Mouse (Mus musculus) kidney, postnatal 10 days (tissue): ENCODE results near the gene Tmem189.
A peak's percentile ranks its signal among the peaks of the same experiment; 100 is the strongest.

Experiments used
- DNase-seq: peaks from one replicate; pipeline ENCODE4 v3.0.0; 2021; ENCODE audit warnings: mixed read lengths

Tmem189 gene

DNA sequence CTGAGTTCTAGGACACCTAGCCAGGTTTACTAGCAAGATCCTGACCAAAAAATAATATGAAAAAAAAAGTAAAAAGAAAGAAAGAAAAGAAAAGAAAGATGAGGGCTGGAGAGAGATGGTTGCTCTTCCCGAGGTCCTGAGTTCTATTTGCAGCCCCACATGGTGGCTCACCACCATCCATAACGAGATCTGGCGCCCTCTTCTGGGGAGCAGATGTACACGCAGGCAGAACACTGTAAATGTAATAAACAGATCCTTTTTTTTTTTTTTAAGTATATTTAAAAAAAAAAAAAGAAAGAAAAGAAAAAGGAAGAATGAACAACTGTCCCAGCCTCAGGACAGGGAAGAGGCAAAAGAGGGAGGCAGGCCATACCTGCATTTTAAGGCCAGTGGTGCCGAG lies 11.0 kb downstream of the Tmem189 start:
- DNase-seq = no peak

DNA sequence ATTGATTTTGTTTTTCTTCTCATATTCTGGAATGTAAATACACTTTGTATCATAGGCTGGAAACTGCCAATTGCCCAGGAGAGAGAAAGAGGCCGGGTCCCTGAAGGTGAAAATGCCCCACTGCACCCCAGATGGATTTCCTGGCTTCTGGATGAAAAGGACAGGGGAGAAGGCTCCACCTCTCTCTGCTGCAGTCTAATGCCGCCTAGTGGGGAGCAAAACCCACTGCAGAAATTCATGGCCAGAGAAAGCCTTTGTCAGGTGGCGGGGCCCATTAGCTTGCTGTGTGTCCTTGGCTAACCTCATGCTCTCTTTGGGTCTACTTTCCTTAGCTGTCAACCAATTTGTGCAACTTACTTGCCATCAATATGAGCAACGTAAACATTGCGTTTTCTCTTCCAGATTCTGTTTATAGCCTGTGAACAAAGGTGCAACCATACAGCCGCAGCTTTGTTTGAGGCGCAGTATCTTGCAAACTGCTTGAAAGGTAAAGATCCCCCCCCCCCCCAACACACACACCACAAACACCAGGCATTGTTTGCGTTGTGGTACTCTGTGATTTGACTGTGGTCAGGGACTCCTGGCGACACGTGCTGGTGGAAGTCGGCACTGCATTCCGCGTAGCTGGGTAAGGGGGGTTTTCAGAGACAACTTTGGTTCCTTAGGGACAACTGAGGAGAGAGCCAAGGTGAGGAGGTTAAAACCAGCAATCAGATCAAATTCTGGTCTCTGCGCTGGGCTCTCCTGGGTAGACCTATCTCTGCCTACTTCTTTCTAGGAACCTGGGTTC lies 14.3 kb downstream of the Tmem189 start:
- peak; percentile 62 for DNase-seq

DNA sequence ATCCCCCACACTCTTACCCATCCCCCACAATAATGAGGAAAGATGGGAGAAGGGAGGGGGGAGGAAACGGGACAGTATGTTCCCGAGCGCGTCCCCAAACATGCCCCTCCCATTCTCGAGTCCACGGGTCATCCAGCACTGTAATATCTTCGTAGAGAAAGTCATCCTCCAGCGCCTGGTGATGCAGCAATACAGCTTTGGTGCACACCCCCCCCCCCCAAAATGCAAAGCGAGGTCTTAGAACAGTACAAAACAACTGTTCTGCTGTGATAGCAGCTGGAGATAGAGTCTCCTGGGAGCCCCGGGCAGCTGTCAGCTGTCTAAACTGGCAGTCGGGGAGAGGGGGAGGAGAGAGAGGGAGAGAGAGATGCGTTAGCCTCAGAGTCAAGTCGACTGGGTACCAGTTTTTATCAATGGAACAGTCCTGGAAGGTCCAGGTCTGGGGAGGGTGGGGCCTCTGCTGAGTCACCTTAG lies 17.4 kb downstream of the Tmem189 start:
- DNase-seq = peak; percentile 72

DNA sequence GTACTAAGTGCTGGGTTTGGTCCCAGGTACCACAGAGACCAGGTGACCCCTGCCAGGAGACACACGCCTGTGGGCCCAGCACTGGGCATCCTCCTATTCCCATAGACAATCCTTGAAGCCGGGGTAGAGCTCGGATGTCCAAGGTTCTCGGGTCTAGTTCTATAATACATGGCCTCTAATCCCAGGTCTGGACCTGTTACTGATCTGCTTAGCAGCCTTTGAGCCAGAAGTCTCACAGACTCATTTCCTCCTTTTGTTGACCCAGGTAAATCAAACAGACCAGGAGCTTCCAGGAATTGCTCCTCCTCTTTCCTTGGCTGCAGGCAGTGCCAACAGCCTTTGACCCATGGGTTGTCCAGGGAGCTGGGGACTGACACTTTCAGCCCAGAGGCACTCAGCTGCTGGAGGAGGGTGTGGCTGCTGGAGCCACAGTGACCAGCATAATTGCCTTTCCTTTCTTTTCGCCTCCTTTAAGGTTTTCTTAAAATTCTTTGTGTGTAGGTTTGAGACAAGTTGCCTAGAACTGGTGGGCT lies 18.5 kb downstream of the Tmem189 start:
- DNase-seq = peak; percentile 50

DNA sequence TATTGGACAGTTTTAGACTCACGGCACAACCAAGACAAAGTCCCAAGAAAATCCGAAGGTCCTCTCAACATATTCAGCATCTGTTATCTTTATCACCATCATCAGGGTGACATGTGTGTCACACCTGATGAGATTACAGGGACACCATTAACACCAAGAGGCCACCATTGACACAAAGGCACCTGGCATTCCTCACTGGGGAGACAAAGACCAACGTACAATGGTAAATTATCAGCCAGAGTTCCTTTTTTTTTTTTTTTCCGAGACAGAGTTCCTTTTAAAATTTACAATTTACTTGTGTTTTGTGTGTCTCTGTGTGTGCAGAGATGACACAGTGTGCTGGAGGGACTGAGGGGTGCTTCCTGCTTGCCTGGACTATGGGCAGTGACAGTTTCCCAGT lies 20.2 kb downstream of the Tmem189 start:
- DNase-seq = no peak

DNA sequence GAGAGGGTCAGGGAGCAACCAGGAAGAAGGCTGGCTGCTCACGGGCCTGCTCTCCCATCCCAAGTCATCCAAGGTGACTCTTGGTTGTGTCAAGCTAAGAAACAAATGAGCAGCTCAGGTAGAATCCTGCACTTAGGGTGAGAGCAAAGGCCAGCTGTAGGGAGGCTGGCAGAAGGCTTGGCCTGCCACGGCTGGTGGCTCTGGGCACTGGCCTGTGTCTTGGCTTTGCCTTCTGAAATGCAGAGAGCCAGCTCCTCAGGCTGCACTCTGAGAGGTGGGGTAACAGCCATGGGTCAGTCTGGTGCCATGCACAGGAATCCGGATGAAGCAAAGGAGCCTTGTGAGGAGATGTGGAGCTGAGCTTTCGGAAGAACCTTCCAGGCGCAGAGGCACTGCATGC lies 21.2 kb downstream of the Tmem189 start:
- no peak for DNase-seq

DNA sequence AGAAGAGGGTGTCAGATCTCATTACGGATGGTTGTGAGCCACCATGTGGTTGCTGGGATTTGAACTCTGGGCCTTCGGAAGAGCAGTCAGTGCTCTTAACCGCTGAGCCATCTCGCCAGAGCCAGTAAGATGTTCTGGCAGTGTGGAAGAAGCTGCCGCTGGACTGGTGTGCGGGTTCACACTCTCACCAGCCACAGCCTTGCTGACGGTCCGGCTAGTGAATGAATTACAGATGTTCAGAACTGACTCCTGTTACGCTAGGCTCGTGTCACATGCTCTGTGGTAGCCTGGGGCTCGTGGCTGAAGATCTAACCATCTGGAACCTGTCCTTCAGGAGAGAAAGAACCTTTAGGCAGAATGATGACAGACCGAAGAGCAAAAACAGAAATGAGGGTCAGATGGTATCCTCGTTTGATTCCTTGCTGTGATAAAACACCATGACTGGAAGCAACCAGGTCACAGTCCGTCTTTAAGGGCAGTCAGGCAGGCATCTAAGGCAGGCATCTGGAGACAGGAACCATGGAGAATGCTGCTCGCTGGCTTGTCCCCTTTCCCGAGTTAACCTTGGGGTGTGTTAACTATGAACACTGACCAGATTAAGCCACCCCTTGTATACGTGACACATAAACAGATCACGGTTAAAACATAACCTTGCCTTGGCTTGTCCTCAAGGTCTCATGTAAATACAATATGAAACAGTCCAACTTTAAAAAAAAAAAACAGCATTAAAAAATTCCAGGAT lies 23.5 kb downstream of the Tmem189 start:
- DNase-seq = peak; percentile 45

DNA sequence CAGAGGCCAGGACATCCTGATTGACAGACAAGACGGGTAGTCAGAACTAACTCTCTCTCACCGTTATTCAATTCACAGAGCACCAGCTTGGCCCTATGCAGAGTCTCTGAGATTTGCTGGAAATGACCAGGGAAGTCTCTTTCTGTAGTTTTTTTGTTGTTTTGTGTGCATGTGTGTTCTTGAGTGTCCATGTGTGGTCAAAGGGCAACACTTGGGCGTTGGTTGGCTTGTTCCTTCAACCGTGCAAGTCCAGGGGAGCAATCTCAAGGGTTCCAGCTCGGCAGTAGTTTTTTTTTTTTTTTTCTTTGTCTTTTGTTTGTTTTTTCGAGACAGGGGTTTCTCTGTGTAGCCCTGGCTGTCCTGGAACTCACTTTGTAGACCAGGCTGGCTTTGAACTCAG lies 26.9 kb downstream of the Tmem189 start:
- DNase-seq = no peak

DNA sequence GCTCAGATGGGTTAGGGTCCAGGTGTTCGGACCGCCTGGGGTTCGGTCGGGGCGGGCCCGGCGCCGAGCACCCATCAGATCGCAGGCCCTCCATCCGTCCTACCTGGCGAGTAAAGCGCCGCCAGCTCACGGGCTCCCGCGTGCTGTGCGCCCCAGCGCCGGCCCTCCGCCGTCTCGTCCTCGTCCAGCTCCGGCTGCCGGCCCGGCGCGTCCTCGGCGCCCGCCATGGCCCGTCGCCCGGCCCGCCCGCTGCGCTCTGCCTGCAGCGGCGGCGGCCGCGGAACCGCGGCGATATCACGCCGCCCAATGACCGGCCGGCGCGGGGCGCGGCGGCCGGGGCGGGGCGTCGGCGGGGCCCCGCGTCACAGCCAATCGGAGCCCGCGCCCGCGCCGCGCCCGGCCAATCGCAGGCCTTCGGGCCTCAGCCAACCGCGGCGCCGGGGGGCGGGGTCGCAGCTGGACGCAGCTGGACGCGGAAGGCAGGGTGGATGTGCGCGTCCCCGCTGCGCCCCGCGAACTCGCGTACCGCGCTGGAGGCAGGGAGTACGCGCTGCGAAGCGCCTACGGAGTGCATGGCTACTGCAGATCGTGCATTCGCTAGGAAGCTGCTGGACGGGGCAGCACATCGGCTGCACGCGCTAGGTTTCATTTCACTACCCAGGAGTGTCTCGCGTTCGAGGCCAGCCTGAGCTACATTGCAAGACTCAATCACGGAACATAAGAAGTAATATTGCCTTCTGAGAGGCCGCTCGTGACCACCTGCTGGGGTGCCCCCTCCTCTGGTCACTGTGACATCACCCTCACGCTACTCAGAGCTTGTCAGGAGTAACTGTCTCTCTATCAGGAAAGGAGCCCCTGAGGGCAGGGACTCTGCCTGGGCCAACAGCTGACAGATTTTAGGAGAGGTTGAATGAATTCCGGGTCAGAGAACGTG lies 28.1 kb downstream of the Tmem189 start, which contains the start of gene Gm20431:
TSS of gene Gm20431 (minus strand) at position 227 of the 934 bp plus-strand sequence.
- DNase-seq = peak; percentile 99

DNA sequence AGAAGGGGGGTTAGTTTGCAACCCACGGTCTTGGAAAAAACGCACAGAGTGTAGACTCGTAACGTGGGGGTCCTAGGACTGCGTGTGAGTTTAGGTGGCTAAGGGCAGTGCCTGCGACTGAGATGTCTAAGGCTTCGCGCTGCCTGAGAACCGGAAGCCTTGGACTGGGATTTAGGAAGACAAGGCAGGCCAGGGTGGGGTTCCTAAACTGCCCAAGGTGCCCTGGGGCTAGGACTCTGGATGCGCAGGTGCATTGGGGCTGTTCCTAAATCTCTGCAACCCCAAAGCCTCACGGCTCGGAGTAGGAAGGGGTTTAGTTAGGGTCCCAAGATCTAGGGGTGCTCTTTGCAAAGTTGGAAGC lies 29.0 kb downstream of the Tmem189 start:
- DNase-seq = peak; percentile 37

DNA sequence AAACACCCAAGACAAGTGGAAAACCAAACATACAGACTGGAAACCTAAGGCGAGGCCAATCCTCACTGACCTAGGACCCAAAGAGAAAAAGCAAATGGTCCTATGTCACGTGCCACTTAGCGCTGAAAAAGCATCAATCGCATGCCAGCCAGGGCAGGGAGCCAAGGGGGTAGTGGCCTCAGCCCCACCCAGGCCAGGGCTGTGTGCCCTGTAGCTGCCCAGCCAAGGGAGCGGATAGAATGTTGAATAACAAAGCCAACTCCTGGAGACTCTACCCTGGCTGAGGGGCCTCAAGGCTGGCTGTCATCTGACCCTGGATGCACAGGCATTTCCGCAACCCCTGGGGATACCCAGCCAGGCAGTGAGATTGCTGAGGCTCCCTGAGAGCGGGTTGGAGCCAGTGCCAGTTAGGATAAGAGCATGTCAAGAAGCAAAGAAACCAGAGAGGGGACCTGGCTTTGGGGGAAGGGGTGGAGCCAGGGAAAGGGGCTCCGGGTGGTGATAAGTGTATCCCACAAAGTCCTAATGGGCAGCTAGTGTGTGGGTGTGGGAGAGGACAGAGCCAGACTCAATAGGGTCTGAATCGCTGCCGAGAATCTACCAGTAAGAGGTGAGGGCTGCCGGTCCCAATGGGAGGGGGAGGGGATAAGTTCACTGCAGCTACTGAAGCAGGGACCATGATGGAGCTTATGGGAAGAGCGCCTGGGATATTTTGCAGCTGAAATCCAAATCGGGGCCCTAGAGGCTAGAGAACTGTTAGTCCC lies 29.6 kb downstream of the Tmem189 start:
- peak; percentile 82 for DNase-seq

DNA sequence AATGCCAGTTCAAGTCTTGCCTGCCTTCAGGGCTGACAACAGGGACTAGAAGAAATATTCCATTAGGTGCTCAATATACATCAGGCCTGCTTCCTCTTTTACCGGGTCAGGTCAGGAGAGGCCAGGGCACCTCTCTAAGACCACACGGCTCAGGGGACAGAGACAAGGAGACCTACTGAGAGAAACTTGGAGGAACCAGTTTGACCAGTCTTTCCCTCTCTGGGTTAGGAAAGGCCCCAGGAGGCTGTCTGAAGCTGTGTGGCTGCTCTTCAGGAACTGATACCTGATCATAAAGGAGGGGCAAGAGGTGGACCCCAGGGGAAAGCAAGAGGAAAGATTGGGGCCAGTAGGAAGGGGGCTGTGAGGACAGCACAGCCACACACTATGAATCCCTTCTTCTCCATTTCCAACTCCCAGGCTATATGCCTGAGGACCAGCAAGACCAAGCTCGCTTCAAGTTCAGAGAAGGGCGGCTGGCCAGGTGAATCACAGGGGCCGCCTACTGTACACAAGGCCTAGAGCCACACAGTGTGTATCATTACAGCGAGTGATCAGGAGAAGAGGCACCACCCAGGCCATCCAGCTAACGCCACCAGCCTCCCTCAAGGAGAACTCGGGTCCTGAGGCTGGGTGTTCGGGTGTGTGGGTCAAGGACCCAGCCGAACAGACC lies 30.3 kb downstream of the Tmem189 start:
- DNase-seq = no peak

DNA sequence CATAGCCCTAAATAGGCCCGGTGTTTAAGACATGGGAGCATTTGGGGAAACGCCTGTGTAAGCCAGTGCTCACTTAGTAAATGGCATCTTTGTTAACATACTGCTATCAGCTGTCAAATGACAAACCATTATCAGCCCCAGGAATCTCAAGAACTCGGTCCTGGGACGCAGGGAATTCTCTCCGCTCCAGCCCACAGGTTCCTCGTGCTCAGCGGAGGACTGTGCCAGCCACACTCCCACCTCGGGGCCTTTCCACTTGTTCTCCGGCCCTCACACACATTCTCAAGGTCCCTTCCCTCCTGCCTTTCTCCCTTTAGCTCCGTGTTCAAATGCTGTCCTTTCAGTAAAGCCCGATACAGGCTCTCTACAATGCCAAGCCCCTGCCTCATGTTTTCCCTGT lies 30.9 kb downstream of the Tmem189 start:
- no peak for DNase-seq

DNA sequence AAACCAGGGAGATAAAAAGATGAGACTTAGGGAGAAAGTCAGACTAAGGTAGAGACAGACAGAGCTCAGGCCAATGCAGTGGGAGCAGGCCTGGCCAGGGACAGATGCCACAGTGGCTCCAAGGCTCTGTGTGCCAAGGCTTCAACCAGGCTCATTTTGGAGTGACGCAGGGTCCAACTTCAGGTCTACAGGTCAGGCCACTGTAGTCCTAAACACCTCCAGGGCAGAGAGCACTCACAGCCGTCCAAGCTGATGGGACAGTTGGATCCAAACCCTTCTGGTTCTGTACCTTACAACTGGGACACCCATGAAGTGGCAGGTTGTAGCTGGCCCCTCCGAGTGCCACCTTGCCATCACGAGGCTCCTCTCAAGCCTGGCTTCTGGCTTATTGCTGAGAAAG lies 31.6 kb downstream of the Tmem189 start:
- no peak for DNase-seq

DNA sequence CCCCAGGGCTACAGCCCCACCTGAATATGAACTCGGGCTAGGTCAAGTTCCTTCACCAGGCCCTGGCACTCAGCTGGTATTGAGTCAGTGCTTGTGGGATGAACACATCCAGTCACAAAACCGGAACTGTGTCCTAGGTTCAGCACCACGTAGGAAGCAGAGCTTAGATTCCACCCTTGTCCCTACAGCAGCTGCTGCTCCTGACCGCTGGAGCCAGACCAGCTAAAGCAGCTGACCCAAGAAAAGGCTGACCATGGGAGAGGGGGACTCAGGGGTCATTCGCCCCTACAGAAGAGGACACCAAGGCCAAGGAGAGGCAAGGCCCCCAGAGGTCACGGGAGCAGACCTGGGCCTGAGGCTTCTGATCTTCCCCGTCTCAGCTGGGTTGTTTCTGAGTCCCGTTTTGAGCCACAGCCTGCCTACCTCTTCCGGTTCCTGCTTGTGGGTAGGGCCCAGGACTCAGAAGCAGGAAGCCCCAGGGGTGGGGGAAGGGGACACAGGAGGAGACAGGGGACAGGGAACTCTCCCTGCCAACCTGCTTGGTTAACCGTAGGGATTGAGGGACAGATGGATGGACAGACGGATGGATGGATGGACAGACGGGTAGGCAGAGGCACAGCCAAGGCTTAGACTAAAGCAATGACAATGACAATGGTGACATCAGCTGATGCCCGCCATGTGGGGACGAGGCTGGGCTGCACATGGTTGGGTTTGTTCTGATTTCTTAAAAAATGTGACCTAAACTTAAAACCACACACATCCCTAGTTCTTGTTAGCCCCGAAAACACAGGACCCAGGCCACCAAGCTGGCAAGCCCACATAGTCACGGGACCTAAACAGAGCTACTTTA lies 32.8 kb downstream of the Tmem189 start:
- DNase-seq = peak; percentile 64

DNA sequence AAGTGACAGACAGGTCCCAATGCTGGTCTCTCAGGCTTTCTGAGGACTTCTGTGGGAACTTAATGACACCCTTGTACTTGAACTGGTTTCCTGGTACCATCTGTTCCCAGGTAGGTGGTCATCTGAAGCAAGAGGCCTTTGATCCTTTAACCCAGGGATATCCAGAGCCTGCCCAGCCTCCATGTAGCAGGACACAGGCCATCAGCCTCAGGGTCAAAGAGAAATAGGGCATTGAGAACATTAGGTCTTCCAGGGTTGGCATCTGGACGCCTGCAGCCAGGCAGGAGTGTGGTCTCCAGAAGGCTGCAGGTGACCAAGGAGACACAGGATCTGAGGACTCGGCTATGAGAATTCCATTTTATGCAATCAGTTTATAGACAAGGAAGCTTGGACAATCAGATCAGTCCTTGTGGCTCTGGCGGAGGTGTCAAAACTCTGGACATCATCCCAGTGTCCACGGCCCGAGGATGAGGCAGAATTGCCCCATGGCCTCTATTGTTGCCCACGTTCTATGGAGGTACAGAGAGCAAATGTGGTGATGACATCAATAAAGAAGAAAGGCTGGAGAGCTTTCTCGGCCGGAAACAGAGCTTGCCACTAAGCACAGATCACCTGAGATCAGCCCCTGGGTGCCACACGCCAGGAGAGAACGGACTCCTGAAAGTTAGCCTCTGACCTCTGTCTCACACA lies 34.6 kb downstream of the Tmem189 start:
- DNase-seq = no peak

DNA sequence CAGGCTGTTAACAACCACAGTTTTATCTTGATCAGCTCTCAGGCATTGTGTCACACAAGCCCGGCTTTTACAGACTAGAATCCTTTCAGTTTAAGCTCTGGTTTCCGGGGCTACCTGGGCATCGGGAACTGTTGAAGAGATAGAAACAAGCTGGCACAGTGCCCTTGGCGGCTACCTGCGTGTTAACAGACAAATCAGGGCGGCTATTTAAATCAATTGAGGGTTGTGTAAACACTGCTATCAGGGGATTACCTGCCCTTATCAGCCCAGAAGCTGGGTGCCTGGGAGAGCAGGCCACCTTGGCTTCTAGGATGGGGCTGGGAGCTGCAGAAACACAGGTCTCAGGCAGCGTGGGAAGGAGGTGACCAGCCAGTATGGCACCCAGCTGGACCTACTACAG lies 36.9 kb downstream of the Tmem189 start:
- no peak for DNase-seq

DNA sequence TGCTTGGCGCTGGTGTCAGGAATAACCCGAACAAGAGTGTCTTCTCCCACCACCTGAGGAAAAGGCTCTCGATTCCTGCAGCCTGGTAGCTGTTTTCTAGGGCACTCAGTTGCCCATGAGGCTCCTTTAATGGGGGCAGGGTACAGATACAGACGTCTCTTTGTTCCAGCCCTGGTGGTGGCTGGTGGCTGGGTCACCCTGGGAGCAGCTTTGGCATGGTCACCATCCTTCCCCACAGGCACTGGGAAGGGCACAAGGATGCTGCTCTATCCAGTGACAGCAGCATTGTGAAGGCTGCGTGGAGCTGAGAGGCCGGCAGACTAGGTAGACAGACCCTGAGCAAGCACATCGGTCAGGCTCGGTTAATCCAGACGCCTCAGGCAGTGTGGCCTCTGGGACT lies 38.0 kb downstream of the Tmem189 start:
- DNase-seq = no peak

DNA sequence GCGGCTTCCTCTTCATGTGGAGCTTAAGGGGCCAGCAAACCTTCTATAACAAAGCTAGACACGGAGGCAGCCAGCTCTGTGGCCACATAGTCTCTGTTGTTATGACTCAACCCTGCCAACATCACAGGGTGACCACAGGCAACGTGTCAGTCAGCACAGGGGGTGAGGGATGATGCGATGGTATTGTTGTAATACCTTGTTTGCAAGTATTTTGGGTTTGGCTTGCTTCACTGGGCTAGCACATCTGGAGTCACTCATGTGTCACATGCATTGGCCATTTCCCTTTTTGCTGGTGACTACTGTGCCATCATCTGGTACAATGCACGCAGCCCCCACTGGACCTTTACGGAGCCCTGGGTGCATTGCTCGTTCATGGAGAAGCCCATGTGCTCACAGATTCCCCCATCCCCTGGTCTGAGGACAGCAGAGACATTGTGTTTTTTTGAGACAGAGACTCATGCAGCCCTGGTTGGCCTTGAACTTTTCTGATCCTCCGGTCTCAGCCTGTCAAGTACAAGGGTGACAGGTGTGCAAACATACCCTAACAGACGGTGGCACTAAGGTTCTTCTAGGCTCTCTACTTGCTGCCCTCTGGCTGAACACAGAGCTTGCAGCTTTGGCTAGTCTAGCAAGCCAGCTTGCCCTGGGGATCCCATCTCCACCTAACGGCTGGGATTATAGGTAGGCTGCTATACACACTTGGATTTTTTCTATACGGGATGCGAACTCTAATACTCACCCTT lies 40.2 kb downstream of the Tmem189 start:
- DNase-seq = no peak
